Comparison of ENCODE assay signal across 22 mouse cellular contexts in genomic region chr5:28680311-28680710, GRCm38 (mm10).
"Had no signal": no experiment of that assay in that cellular context is flagged by ENCODE, and none has a peak within 500 bp of the region (broad histone marks: within the 10 kb centered on the region; RNA-seq: fewer than 3 reads in every experiment).

No protein-coding gene starts in this region.

- H3K4me2 ChIP-seq: heart, embryonic 11.5 days; hindbrain, embryonic 12.5 days; hindbrain, embryonic 14.5 days; intestine, embryonic 15.5 days; limb, embryonic 13.5 days; limb, embryonic 15.5 days; liver, embryonic 12.5 days had no signal

- H3K9me3 ChIP-seq: hindbrain, embryonic 10.5 days; hindbrain, embryonic 12.5 days; intestine, embryonic 15.5 days; limb, embryonic 13.5 days; limb, embryonic 15.5 days; liver, embryonic 12.5 days had no signal

- H3K27ac ChIP-seq: gastrocnemius, adult 2 months; hindbrain, embryonic 10.5 days; hindbrain, embryonic 12.5 days; hindbrain, embryonic 14.5 days; intestine, embryonic 15.5 days; layer of hippocampus, adult 2 months; left cerebral cortex, adult 2 months; limb, embryonic 13.5 days; limb, embryonic 15.5 days; liver, embryonic 12.5 days; liver, embryonic 14.5 days had no signal

- H3K4me3 ChIP-seq: gastrocnemius, adult 2 months; hindbrain, embryonic 10.5 days; hindbrain, embryonic 12.5 days; intestine, embryonic 15.5 days; layer of hippocampus, adult 2 months; left cerebral cortex, adult 2 months; limb, embryonic 13.5 days; limb, embryonic 15.5 days; liver, embryonic 12.5 days had no signal

- H3K27me3 ChIP-seq: hindbrain, embryonic 12.5 days; intestine, embryonic 15.5 days; limb, embryonic 13.5 days; limb, embryonic 15.5 days; liver, embryonic 12.5 days had no signal

- ATAC-seq: inflammation-experienced regulatory T-cells, adult 6 months; intestine, embryonic 15.5 days; intestine, postnatal 0 days; liver, embryonic 12.5 days had no signal

- H3K36me3 ChIP-seq: hindbrain, embryonic 10.5 days; hindbrain, embryonic 12.5 days; intestine, embryonic 15.5 days; limb, embryonic 13.5 days; limb, embryonic 15.5 days; liver, embryonic 12.5 days had no signal

- H3K9ac ChIP-seq: hindbrain, embryonic 12.5 days; hindbrain, embryonic 14.5 days; intestine, embryonic 15.5 days; limb, embryonic 13.5 days; limb, embryonic 15.5 days; liver, embryonic 12.5 days; liver, embryonic 14.5 days had no signal

- DNase-seq: gastrocnemius, adult 2 months; gastrocnemius, postnatal 10 days; gastrocnemius, postnatal 25 days; heart, postnatal 4 days; kidney, adult 18-20 months; kidney, adult 8-10 months; kidney, postnatal 10 days; kidney, postnatal 25 days; kidney, postnatal 4 days had no signal

- H3K4me1 ChIP-seq: intestine, embryonic 15.5 days; limb, embryonic 13.5 days; limb, embryonic 15.5 days; liver, embryonic 12.5 days had no signal
